Mouse (Mus musculus): ENCODE data around the gene Trim67. TPM values are rescaled to one million over a fixed set of nuclear protein-coding genes. Genes with fewer than 3 reads are reported as not detected.

Trim67 gene
- polyA plus RNA-seq, 1 experiment from 2014 or later: not detected

DNA sequence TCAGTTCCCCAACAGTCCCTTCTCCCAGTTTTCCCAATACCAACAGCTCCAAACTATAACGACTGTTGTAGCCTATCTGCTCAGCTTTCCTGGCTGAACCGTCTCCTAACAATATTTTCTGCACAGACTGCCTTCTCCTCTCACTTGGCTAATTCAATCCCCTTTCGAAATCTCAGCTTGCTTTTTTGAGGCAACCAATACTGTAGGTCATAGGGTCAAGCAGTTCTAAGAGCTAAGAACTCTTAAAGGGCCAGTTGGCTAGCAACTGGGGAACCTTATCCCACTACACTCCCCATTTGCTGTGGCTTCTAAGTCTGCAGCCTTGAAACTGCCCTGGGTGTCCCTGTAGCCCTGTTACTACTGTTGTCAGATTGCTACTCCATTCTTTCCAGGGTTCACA lies 52.2 kb downstream of the Trim67 start:
- H3K27me3 ChIP-seq (ENCODE audit: control insufficient read depth, insufficient read depth, low read length): no peaks in the 10 kb centered on the region
- H3K9me3 ChIP-seq (ENCODE audit: control insufficient read depth, low read length): no peaks in the 10 kb centered on the region
- H3K36me3 ChIP-seq (ENCODE audit: control insufficient read depth, insufficient read depth, low read length): peaks cover 17% of the 10 kb centered on the region
- 39% methylated on average over 3 of the region's 3 CpGs for WGBS
- ATAC-seq (ENCODE audit: low FRiP score, low TSS enrichment): no peak
- H3K27ac ChIP-seq (ENCODE audit: low read depth, low read length): no peak overlapping the region
- no peak overlapping the region for H3K4me2 ChIP-seq (replicated peaks; ENCODE audit: low read depth, low read length)
- no peaks in the 10 kb centered on the region for H3K4me1 ChIP-seq (ENCODE audit: control insufficient read depth, insufficient read depth, low read length)
- H3K9ac ChIP-seq (ENCODE audit: low read depth, low read length): no peak overlapping the region
- H3K4me3 ChIP-seq (ENCODE audit: low read length): no peak overlapping the region

DNA sequence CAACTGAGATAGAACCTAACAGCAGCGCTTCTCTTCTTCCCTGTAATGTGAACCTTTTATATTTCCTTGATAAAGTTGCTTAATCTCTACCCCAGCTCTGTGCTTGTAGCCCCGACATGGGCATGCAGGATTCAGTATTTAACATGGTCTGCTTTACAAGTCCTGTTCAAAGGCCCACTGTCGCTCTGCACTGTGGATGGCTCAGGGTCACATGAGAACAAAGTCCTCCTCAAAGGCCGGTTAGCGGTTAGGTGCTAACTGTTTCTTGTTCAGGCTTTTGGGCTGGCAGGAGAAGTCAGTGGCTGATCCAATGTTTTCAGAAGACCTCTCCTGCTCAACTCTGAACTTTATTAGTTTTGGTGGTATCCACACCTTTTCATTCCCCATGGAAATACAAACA lies 52.7 kb downstream of the Trim67 start:
- Histone ChIP-seq H3K4me2 (replicated peaks; ENCODE audit: low read depth, low read length) (no peak overlapping the region), H3K4me1 (ENCODE audit: control insufficient read depth, insufficient read depth, low read length) (no peaks in the 10 kb centered on the region), H3K9me3 (ENCODE audit: control insufficient read depth, low read length) (no peaks in the 10 kb centered on the region), H3K4me3 (ENCODE audit: low read length) (no peak overlapping the region), H3K27ac (ENCODE audit: low read depth, low read length) (no peak overlapping the region), H3K27me3 (ENCODE audit: control insufficient read depth, insufficient read depth, low read length) (no peaks in the 10 kb centered on the region), H3K9ac (ENCODE audit: low read depth, low read length) (no peak overlapping the region), H3K36me3 (ENCODE audit: control insufficient read depth, insufficient read depth, low read length) (peaks cover 14% of the 10 kb centered on the region; the same call in 1 of the 2 replicates)
- WGBS: 48% methylated on average over 5 of the region's 5 CpGs
- no peak for ATAC-seq (ENCODE audit: low FRiP score, low TSS enrichment)

DNA sequence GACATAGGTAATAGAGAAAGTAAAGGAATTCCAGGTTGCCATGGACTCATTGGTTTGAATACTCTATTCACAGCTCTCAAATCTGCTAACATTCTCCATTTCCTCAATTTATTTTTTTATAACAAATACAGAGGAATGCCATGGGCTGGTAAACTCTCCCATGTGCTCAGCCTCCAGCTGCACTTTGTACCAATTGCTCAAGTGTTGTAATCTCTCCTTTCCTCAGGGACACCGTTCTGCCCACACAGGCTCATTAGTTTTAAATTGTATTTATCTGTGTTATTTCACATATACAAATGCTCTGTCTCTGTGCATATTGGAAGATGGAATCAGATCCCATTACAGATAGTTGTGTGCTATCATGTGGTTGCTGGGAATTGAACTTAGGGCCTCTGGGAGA lies 60.6 kb downstream of the Trim67 start:
- Histone ChIP-seq H3K4me2 (replicated peaks; ENCODE audit: low read depth, low read length) (no peak overlapping the region), H3K4me1 (ENCODE audit: control insufficient read depth, insufficient read depth, low read length) (no peaks in the 10 kb centered on the region), H3K36me3 (ENCODE audit: control insufficient read depth, insufficient read depth, low read length) (peaks cover 61% of the 10 kb centered on the region), H3K9me3 (ENCODE audit: control insufficient read depth, low read length) (peaks cover 43% of the 10 kb centered on the region), H3K27me3 (ENCODE audit: control insufficient read depth, insufficient read depth, low read length) (no peaks in the 10 kb centered on the region), H3K4me3 (ENCODE audit: low read length) (no peak overlapping the region), H3K9ac (ENCODE audit: low read depth, low read length) (no peak overlapping the region), H3K27ac (ENCODE audit: low read depth, low read length) (no peak overlapping the region)
- no peak for ATAC-seq (ENCODE audit: low FRiP score, low TSS enrichment)
- 98% methylated on average over 1 of the region's 1 CpGs for WGBS

DNA sequence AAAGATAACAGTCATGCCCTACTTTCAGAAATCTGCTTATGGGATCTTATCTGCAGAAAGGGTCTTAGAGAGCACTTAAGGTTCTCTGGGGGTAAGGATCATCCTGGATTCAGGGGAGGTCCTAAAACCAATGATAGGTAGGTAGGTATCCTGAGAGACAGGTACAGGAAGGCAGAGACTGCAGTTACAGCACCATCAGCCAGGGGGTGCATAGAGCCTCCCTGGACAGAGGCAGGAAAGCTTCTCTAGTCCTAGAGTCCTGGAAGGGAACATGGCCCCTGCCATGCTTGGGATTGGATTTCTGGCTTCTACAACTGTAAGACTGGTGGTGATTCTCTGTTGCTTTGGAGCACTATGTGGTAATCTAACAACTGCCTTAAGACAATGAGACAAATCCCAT lies 66.6 kb downstream of the Trim67 start:
- H3K4me3 ChIP-seq (ENCODE audit: low read length): no peak overlapping the region
- H3K36me3 ChIP-seq (ENCODE audit: control insufficient read depth, insufficient read depth, low read length): peaks cover 60% of the 10 kb centered on the region
- H3K9me3 ChIP-seq (ENCODE audit: control insufficient read depth, low read length): peaks cover 30% of the 10 kb centered on the region
- H3K9ac ChIP-seq (ENCODE audit: low read depth, low read length): no peak overlapping the region
- no peaks in the 10 kb centered on the region for H3K27me3 ChIP-seq (ENCODE audit: control insufficient read depth, insufficient read depth, low read length)
- no peak overlapping the region for H3K4me2 ChIP-seq (replicated peaks; ENCODE audit: low read depth, low read length)
- H3K27ac ChIP-seq (ENCODE audit: low read depth, low read length): no peak overlapping the region
- ATAC-seq (ENCODE audit: low FRiP score, low TSS enrichment): no peak
- H3K4me1 ChIP-seq (ENCODE audit: control insufficient read depth, insufficient read depth, low read length): peaks cover 6% of the 10 kb centered on the region; the same call in 1 of the 2 replicates

DNA sequence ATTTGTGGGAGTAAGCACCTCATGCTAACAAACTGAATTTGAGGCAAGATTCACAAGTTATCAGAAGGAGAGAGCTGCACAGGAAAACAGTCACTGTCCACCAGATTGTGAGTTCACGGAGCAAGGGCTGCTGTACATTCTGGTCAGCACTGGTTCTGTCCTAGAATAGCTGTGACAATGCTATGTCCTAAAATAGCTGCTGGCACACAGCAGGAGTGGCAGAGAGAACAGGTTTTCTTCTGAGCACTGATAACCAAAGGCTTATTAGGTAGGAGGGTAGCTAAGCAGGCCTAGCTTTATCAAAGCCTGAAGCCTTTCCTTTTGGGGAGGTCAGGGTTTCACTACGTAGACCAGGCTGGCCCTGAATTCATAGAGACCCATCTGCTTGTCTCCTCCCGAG lies 67.3 kb downstream of the Trim67 start:
- Histone ChIP-seq H3K4me1 (ENCODE audit: control insufficient read depth, insufficient read depth, low read length) (peaks cover 6% of the 10 kb centered on the region; the same call in 1 of the 2 replicates), H3K27me3 (ENCODE audit: control insufficient read depth, insufficient read depth, low read length) (no peaks in the 10 kb centered on the region), H3K36me3 (ENCODE audit: control insufficient read depth, insufficient read depth, low read length) (peaks cover 53% of the 10 kb centered on the region), H3K4me2 (replicated peaks; ENCODE audit: low read depth, low read length) (no peak overlapping the region), H3K27ac (ENCODE audit: low read depth, low read length) (no peak overlapping the region), H3K9ac (ENCODE audit: low read depth, low read length) (no peak overlapping the region), H3K9me3 (ENCODE audit: control insufficient read depth, low read length) (peaks cover 23% of the 10 kb centered on the region), H3K4me3 (ENCODE audit: low read length) (no peak overlapping the region)
- ATAC-seq (ENCODE audit: low FRiP score, low TSS enrichment): no peak
- WGBS: 98% methylated on average over 3 of the region's 3 CpGs

DNA sequence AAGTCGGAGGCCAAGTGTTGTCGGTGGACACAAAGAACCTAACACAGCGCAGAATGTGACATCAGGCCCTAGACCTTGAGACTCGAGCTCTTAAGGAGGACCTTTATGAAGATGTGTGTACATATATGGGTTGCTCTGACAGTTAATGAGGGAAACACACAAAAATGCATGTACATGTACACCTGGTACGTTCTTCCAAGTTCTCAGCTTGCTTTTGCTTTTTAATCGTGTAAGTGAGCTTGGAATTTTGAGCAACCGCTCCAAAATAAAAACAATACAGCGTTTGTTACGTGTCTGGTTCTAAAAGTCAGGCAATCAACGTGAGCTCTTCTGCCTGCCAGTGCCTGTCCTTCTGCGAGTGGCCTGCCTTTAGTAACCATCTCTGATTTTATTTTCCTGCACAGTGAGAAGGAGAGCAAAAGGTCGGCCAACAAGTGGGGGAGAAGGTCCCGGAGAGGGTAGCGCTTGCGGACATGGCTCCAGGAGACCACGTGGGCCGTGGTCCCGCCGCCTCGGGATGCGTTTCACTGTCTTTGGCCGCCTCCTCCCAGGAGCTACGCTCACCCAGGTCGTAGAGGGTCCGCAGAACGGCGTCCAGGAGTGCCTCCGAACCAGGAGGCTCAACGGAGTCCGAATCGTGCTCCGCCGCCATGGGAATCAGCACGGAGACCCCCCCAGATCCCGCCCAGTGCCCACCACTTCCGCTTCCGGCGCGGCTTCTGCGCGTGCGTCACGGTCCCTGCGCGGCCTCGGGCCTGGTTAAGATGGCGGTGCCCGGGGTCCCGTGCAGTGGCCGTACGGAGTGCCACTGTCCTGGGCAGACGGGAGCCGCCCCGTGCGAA lies 69.7 kb downstream of the Trim67 start, which contains the start of the genes Gnpat and 2810004N23Rik:
Gene Gnpat (plus strand): TSS at position 713 of the 842 bp plus-strand sequence.
Gene 2810004N23Rik (minus strand): TSS at position 800 of the 842 bp plus-strand sequence.
- peak within 1 kb of the TSS; percentile 93 for H3K4me3 ChIP-seq (ENCODE audit: low read length)
- peaks cover 6% of the 10 kb centered on the region; the same call in 1 of the 2 replicates for H3K4me1 ChIP-seq (ENCODE audit: control insufficient read depth, insufficient read depth, low read length)
- peaks cover 3% of the 10 kb centered on the region; the same call in 1 of the 2 replicates for H3K9me3 ChIP-seq (ENCODE audit: control insufficient read depth, low read length)
- ATAC-seq (ENCODE audit: low FRiP score, low TSS enrichment): peak; percentile 98
- peak within 1 kb of the TSS; percentile 98 for H3K9ac ChIP-seq (ENCODE audit: low read depth, low read length)
- H3K4me2 ChIP-seq (replicated peaks; ENCODE audit: low read depth, low read length): peak within 1 kb of the TSS; percentile 83
- H3K27ac ChIP-seq (ENCODE audit: low read depth, low read length): peak within 1 kb of the TSS; percentile 92
- H3K27me3 ChIP-seq (ENCODE audit: control insufficient read depth, insufficient read depth, low read length): no peaks in the 10 kb centered on the region
- WGBS: 2% methylated on average over 55 of the region's 55 CpGs
- peaks cover 30% of the 10 kb centered on the region for H3K36me3 ChIP-seq (ENCODE audit: control insufficient read depth, insufficient read depth, low read length)

DNA sequence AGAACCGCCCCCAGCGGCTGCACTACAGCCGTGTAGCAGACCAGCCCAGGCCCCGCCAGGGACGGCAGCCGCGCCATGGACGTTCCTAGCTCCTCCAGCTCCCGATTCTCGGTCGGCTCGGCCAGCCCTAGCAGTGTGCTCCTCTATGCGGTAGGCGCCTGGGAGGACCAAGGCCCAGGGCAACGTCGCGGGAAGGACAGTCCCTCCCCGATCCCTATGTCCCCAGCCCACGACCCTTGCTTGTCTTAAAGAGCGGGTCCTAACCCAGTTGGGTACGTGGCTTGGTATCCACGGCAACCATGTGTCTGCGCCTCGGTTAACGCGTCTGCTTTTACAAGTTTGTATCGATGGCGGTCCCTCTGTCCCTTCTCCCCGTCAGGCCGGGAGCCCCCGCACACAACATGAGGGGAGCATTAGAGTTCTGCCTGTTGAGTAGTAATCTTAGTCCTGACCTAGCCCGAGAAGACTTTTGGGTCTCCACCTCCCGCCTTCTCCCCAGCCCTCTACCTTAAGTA lies 70.3 kb downstream of the Trim67 start:
- WGBS: under 1% methylated on average over 32 of the region's 33 CpGs
- no peak; the same call in 1 of the 2 replicates for ATAC-seq (ENCODE audit: low FRiP score, low TSS enrichment)

DNA sequence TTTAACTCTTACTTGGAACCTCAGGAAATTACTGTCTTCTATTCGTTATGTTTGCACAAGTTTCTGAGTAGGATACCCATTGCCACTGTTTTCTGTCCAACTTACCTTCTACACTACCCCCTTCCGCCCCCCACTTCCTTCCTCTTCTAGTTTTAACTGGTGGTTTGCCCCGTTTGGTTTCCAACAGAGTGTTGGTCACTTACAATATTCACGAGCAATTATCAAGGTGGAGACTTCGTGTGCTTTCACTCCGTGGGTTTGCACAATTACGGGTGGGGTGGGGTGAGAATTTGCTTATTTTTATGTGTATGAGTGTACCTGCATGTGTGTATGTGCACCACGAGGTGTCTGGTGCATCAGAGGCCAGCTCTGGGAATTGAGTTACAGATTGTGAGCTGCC lies 70.8 kb downstream of the Trim67 start:
- Histone ChIP-seq H3K4me1 (ENCODE audit: control insufficient read depth, insufficient read depth, low read length) (peaks cover 9% of the 10 kb centered on the region; the same call in 1 of the 2 replicates), H3K36me3 (ENCODE audit: control insufficient read depth, insufficient read depth, low read length) (peaks cover 18% of the 10 kb centered on the region), H3K9me3 (ENCODE audit: control insufficient read depth, low read length) (no peaks in the 10 kb centered on the region), H3K9ac (ENCODE audit: low read depth, low read length) (peak overlapping the region; percentile 98), H3K27me3 (ENCODE audit: control insufficient read depth, insufficient read depth, low read length) (no peaks in the 10 kb centered on the region), H3K4me3 (ENCODE audit: low read length) (peak overlapping the region; percentile 93), H3K4me2 (replicated peaks; ENCODE audit: low read depth, low read length) (peak overlapping the region; percentile 83), H3K27ac (ENCODE audit: low read depth, low read length) (peak overlapping the region; percentile 92; the same call in 1 of the 2 replicates)
- no peak for ATAC-seq (ENCODE audit: low FRiP score, low TSS enrichment)
- WGBS: 12% methylated on average over 8 of the region's 8 CpGs

More for the DNA sequence above, 70.3 kb downstream of the Trim67 start:
- Histone ChIP-seq H3K9ac (ENCODE audit: low read depth, low read length) (peak overlapping the region; percentile 98), H3K4me3 (ENCODE audit: low read length) (peak overlapping the region; percentile 93), H3K9me3 (ENCODE audit: control insufficient read depth, low read length) (no peaks in the 10 kb centered on the region), H3K27me3 (ENCODE audit: control insufficient read depth, insufficient read depth, low read length) (no peaks in the 10 kb centered on the region), H3K36me3 (ENCODE audit: control insufficient read depth, insufficient read depth, low read length) (peaks cover 23% of the 10 kb centered on the region), H3K4me2 (replicated peaks; ENCODE audit: low read depth, low read length) (peak overlapping the region; percentile 83), H3K4me1 (ENCODE audit: control insufficient read depth, insufficient read depth, low read length) (peaks cover 8% of the 10 kb centered on the region; the same call in 1 of the 2 replicates), H3K27ac (ENCODE audit: low read depth, low read length) (peak overlapping the region; percentile 92)

DNA sequence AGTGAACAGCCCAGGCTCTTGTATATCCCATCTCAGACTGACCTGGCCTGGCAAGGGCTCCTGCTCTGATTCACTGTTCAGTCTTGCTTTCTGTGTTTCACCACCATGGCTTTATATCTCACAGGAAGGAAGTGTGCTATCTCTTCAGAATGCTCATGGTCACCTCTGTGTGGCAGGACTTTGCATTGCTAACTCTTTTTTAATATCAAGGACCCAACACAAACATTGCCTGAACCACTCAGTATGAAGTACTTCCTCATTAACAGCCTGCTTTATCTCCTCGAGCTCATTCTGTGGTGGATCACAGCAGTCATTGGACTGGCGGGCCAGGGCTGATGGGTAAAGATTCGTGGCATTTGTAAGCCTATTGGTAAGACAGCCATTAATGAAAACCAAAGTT lies 73.8 kb downstream of the Trim67 start:
- Histone ChIP-seq H3K27me3 (ENCODE audit: control insufficient read depth, insufficient read depth, low read length) (no peaks in the 10 kb centered on the region), H3K9ac (ENCODE audit: low read depth, low read length) (no peak overlapping the region), H3K4me1 (ENCODE audit: control insufficient read depth, insufficient read depth, low read length) (peaks cover 9% of the 10 kb centered on the region; the same call in 1 of the 2 replicates), H3K4me2 (replicated peaks; ENCODE audit: low read depth, low read length) (no peak overlapping the region), H3K36me3 (ENCODE audit: control insufficient read depth, insufficient read depth, low read length) (peaks cover 8% of the 10 kb centered on the region), H3K9me3 (ENCODE audit: control insufficient read depth, low read length) (no peaks in the 10 kb centered on the region), H3K4me3 (ENCODE audit: low read length) (no peak overlapping the region), H3K27ac (ENCODE audit: low read depth, low read length) (no peak overlapping the region)
- 67% methylated on average over 3 of the region's 3 CpGs for WGBS
- no peak for ATAC-seq (ENCODE audit: low FRiP score, low TSS enrichment)

All from kidney, embryonic 14.5 days (tissue).